Mouse (Mus musculus) CH12.LX (cell line): ENCODE measurements around the gene Trafd1. TPM values are rescaled to one million over a fixed set of nuclear protein-coding genes. Genes with fewer than 3 reads are reported as not detected.

ENCODE experiments used
- DNase-seq: peaks from one replicate; pipeline ENCODE4 v3.0.0-alpha.2; 2013; ENCODE audit errors: extremely low read depth
- H3K27ac ChIP-seq: 2 replicates; pipeline ENCODE4 v1.5.1; 2012; ENCODE audit warnings: low read depth, mild to moderate bottlenecking, control low read depth, moderate library complexity; ENCODE audit not compliant: insufficient read depth
- H3K27me3 ChIP-seq: replicated peaks from 2 replicates; pipeline ENCODE3; 2012; ENCODE audit warnings: inconsistent platforms
- H3K36me3 ChIP-seq, 2 experiments: replicated peaks in 1 of 2; 2 replicates each; pipeline versions ENCODE3 to v1.6.1; 2012; ENCODE audit warnings: inconsistent platforms in 1 of 2, low read length in 1 of 2, mild to moderate bottlenecking in 1 of 2, mixed read lengths in 1 of 2, moderate library complexity in 1 of 2; ENCODE audit not compliant: control insufficient read depth in 1 of 2, insufficient read depth in 1 of 2
- H3K4me1 ChIP-seq, 2 experiments: 2 replicates each; pipeline ENCODE4 v1.6.1; 2012; ENCODE audit warnings: inconsistent platforms in 1 of 2, moderate library complexity in 1 of 2; ENCODE audit not compliant: insufficient read depth in 2 of 2, control insufficient read depth in 1 of 2
- H3K4me2 ChIP-seq: 2 replicates; pipeline ENCODE4 v1.6.1; 2012; ENCODE audit warnings: low read depth, mild to moderate bottlenecking, control low read depth; ENCODE audit not compliant: poor library complexity, insufficient read depth, severe bottlenecking
- H3K4me3 ChIP-seq, 3 experiments: fragments of 150-350 bp in 1 of 3; sonication (generic) in 1 of 3; replicated peaks in 1 of 3; 2 replicates each; pipeline versions ENCODE3 to v1.5.1; 2011 to 2012; ENCODE audit warnings: low read depth in 2 of 3, low read length in 2 of 3, mild to moderate bottlenecking in 2 of 3, moderate library complexity in 2 of 3, control low read depth in 1 of 3, improper control_type of control experiment in 1 of 3, inconsistent platforms in 1 of 3, mixed read lengths in 1 of 3; ENCODE audit not compliant: poor library complexity in 1 of 3
- H3K79me2 ChIP-seq: replicated peaks from 2 replicates; pipeline ENCODE4 v1.6.1; 2012; ENCODE audit warnings: mild to moderate bottlenecking, moderate library complexity; ENCODE audit not compliant: control insufficient read depth, poor library complexity, insufficient read depth, severe bottlenecking; ENCODE audit errors: extremely low read depth
- H3K9ac ChIP-seq: 2 replicates; pipeline ENCODE4 v1.6.1; 2012; ENCODE audit warnings: low read depth, mild to moderate bottlenecking, control low read depth, moderate library complexity; ENCODE audit not compliant: insufficient read depth
- H3K9me3 ChIP-seq: replicated peaks from 2 replicates; pipeline ENCODE3; 2012; ENCODE audit warnings: low read length, inconsistent platforms, mixed read lengths
- BHLHE40 ChIP-seq: IDR thresholded peaks from 2 replicates; pipeline ENCODE4 v1.6.1; 2011; ENCODE audit warnings: mild to moderate bottlenecking, low read depth, low read length, improper control_type of control experiment
- CHD1 ChIP-seq: IDR thresholded peaks from 2 replicates; pipeline ENCODE4 v1.6.1; 2012; ENCODE audit warnings: low read depth, low read length, improper control_type of control experiment, inconsistent platforms
- CHD2 ChIP-seq: IDR thresholded peaks from 2 replicates; pipeline ENCODE4 v1.6.1; 2011; ENCODE audit warnings: low read length, improper control_type of control experiment
- E2F4 ChIP-seq: IDR thresholded peaks from 2 replicates; pipeline ENCODE4 v1.6.1; 2011; ENCODE audit warnings: low read depth, low read length, improper control_type of control experiment; ENCODE audit not compliant: insufficient replicate concordance
- ELF1 ChIP-seq: IDR thresholded peaks from 2 replicates; pipeline ENCODE4 v1.6.1; 2014; ENCODE audit warnings: low read depth, mild to moderate bottlenecking, inconsistent platforms, low read length, improper control_type of control experiment
- EP300 ChIP-seq: IDR thresholded peaks from 2 replicates; pipeline ENCODE4 v1.6.1; 2011; ENCODE audit warnings: low read length, improper control_type of control experiment
- ETS1 ChIP-seq: conservative IDR thresholded peaks from 2 replicates; pipeline ENCODE4 v1.6.1; 2012; ENCODE audit warnings: low read depth, mild to moderate bottlenecking, inconsistent platforms, low read length, improper control_type of control experiment, moderate library complexity
- GABPA ChIP-seq: IDR thresholded peaks from 2 replicates; pipeline ENCODE4 v1.6.1; 2012; ENCODE audit warnings: low read depth, low read length, improper control_type of control experiment, inconsistent platforms; ENCODE audit not compliant: insufficient replicate concordance
- HCFC1 ChIP-seq: IDR thresholded peaks from 2 replicates; pipeline ENCODE4 v1.6.1; 2012; ENCODE audit warnings: low read depth, mild to moderate bottlenecking, inconsistent platforms, low read length, improper control_type of control experiment
- IRF4 ChIP-seq: IDR thresholded peaks from 2 replicates; pipeline ENCODE4 v1.6.1; 2014; ENCODE audit warnings: low read depth, mild to moderate bottlenecking, inconsistent platforms, low read length, improper control_type of control experiment
- JUN ChIP-seq: IDR thresholded peaks from 2 replicates; pipeline ENCODE4 v1.6.1; 2011; ENCODE audit warnings: low read depth, mild to moderate bottlenecking, low read length, improper control_type of control experiment, moderate library complexity; ENCODE audit not compliant: insufficient read depth
- JUND ChIP-seq: conservative IDR thresholded peaks from 2 replicates; pipeline ENCODE4 v1.6.1; 2011; ENCODE audit warnings: low read depth, low read length, improper control_type of control experiment
- MAFK ChIP-seq: IDR thresholded peaks from 2 replicates; pipeline ENCODE4 v1.6.1; 2011; ENCODE audit warnings: low read length, improper control_type of control experiment; ENCODE audit not compliant: insufficient replicate concordance
- MAX ChIP-seq: IDR thresholded peaks from 2 replicates; pipeline ENCODE4 v1.6.1; 2011; ENCODE audit warnings: low read length, improper control_type of control experiment
- MAZ ChIP-seq: IDR thresholded peaks from 2 replicates; pipeline ENCODE4 v1.6.1; 2012; ENCODE audit warnings: low read depth, mild to moderate bottlenecking, inconsistent platforms, low read length, improper control_type of control experiment, moderate library complexity
- MEF2A ChIP-seq: IDR thresholded peaks from 2 replicates; pipeline ENCODE4 v1.6.1; 2014; ENCODE audit warnings: low read depth, mild to moderate bottlenecking, inconsistent platforms, low read length, improper control_type of control experiment, borderline replicate concordance
- MXI1 ChIP-seq: IDR thresholded peaks from 2 replicates; pipeline ENCODE4 v1.6.1; 2011; ENCODE audit warnings: mild to moderate bottlenecking, low read depth, low read length, improper control_type of control experiment
- MYC ChIP-seq: IDR thresholded peaks from 2 replicates; pipeline ENCODE4 v1.6.1; 2011; ENCODE audit warnings: low read depth, mild to moderate bottlenecking, improper control_type of control experiment, low read length
- NRF1 ChIP-seq: IDR thresholded peaks from 2 replicates; pipeline ENCODE4 v1.6.1; 2014; ENCODE audit warnings: low read depth, mild to moderate bottlenecking, inconsistent platforms, low read length, improper control_type of control experiment, moderate library complexity
- POLR2A ChIP-seq: IDR thresholded peaks from 2 replicates; pipeline ENCODE4 v1.6.1; 2011; ENCODE audit warnings: low read depth, mild to moderate bottlenecking, improper control_type of control experiment, low read length
- POLR2AphosphoS2 ChIP-seq: IDR thresholded peaks from 2 replicates; pipeline ENCODE4 v1.6.1; 2011; ENCODE audit warnings: low read depth, low read length, improper control_type of control experiment
- RAD21 ChIP-seq: IDR thresholded peaks from 2 replicates; pipeline ENCODE4 v1.6.1; 2011; ENCODE audit warnings: low read depth, mild to moderate bottlenecking, low read length, improper control_type of control experiment, moderate library complexity
- RCOR1 ChIP-seq: conservative IDR thresholded peaks from 2 replicates; pipeline ENCODE4 v1.6.1; 2012; ENCODE audit warnings: low read depth, mild to moderate bottlenecking, inconsistent platforms, low read length, improper control_type of control experiment
- SIN3A ChIP-seq: IDR thresholded peaks from 2 replicates; pipeline ENCODE4 v1.6.1; 2012; ENCODE audit warnings: low read length, improper control_type of control experiment, inconsistent platforms
- SMC3 ChIP-seq: IDR thresholded peaks from 2 replicates; pipeline ENCODE4 v1.6.1; 2011; ENCODE audit warnings: low read depth, low read length, improper control_type of control experiment
- TBP ChIP-seq: conservative IDR thresholded peaks from 2 replicates; pipeline ENCODE4 v1.6.1; 2011; ENCODE audit warnings: low read depth, low read length, improper control_type of control experiment
- TCF12 ChIP-seq: IDR thresholded peaks from 2 replicates; pipeline ENCODE4 v1.6.1; 2014; ENCODE audit warnings: low read depth, mild to moderate bottlenecking, inconsistent platforms, low read length, improper control_type of control experiment
- UBTF ChIP-seq: IDR thresholded peaks from 2 replicates; pipeline ENCODE4 v1.6.1; 2012; ENCODE audit warnings: low read depth, mild to moderate bottlenecking, inconsistent platforms, low read length, improper control_type of control experiment, moderate library complexity
- USF1 ChIP-seq: IDR thresholded peaks from 2 replicates; pipeline ENCODE4 v1.6.1; 2014; ENCODE audit warnings: low read depth, mild to moderate bottlenecking, inconsistent platforms, low read length, improper control_type of control experiment
- USF2 ChIP-seq: conservative IDR thresholded peaks from 2 replicates; pipeline ENCODE4 v1.6.1; 2011; ENCODE audit warnings: low read depth, low read length, improper control_type of control experiment
- ZC3H11A ChIP-seq: IDR thresholded peaks from 2 replicates; pipeline ENCODE4 v1.6.1; 2012; ENCODE audit warnings: low read depth, mild to moderate bottlenecking, inconsistent platforms, low read length, improper control_type of control experiment
- ZKSCAN1 ChIP-seq: IDR thresholded peaks from 2 replicates; pipeline ENCODE4 v1.6.1; 2012; ENCODE audit warnings: low read depth, inconsistent platforms, low read length, improper control_type of control experiment, borderline replicate concordance
- ZMIZ1 ChIP-seq: IDR thresholded peaks from 2 replicates; pipeline ENCODE4 v1.6.1; 2012; ENCODE audit warnings: low read depth, mild to moderate bottlenecking, inconsistent platforms, low read length, improper control_type of control experiment
- ZNF384 ChIP-seq: IDR thresholded peaks from 2 replicates; pipeline ENCODE4 v1.6.1; 2012; ENCODE audit warnings: low read depth, low read length, improper control_type of control experiment, inconsistent platforms
- dilution Hi-C: fragments of 300-500 bp; cut with MboI; formaldehyde crosslinking; loops from 2 replicates; pipeline ENCODE4 v1.14.3; 2020; ENCODE audit warnings: low sequenced_read_pairs; ENCODE audit not compliant: extremely low pct_unique_long_range_greater_than_20kb, extremely low pct_ligation_motif_present
- in situ Hi-C: fragments of 300-500 bp; cut with MboI; formaldehyde crosslinking; loops from 3 replicates; pipeline ENCODE4 v1.14.3; 2019; ENCODE audit warnings: low sequenced_read_pairs, low pct_ligation_motif_present, low pct_unique_long_range_greater_than_20kb, mixed read lengths
- polyA plus RNA-seq: library from polyadenylated mRNA; unstranded; fragments of >175 nt; gene quantifications from 2 replicates; pipeline ENCODE4 v1.2.1, GENCODE M21; 2012; ENCODE audit warnings: low read depth; ENCODE audit not compliant: insufficient read length
- total RNA-seq, 2 experiments: library from RNA; depleted of rRNA; stranded (reverse); fragments of 300-350 nt in 1 of 2; fragments of >200 nt in 1 of 2; gene quantifications; 2 replicates each; pipeline ENCODE4 v1.2.3; 2012 to 2014

Trafd1 gene
- total and polyA plus RNA-seq, 3 experiments, result 31.7 to 52.8 (median 42.3) TPM

- Histone ChIP-seq H3K4me2 (peak overlapping the region; percentile 82), H3K79me2 (peaks cover 19% of the 10 kb centered on the region), H3K36me3 (peaks cover 31 to 40% of the 10 kb centered on the region in 2 experiments), H3K4me3 (peak overlapping the region; percentile 62 to 98 (median 83)), H3K27me3 (no peaks in the 10 kb centered on the region), H3K9ac (peak overlapping the region; percentile 82), H3K4me1 (peaks cover 11 to 30% of the 10 kb centered on the region in 2 experiments), H3K9me3 (peaks cover 7% of the 10 kb centered on the region), H3K27ac (peak overlapping the region; percentile 85)
- TF ChIP-seq E2F4, result no peak
- peak; percentile 40; the same call in 1 of the 2 replicates for TF ChIP-seq BHLHE40
- no peak for TF ChIP-seq UBTF
- no peak for TF ChIP-seq SMC3
- TF ChIP-seq POLR2AphosphoS2, result no peak
- TF ChIP-seq HCFC1, result peak; percentile 41; the same call in 1 of the 2 replicates
- TF ChIP-seq JUN, result peak; percentile 91
- TF ChIP-seq GABPA, result no peak
- no peak for TF ChIP-seq USF2
- TF ChIP-seq ZKSCAN1, result no peak
- 0 out of 2 replicates have a peak, but pooled peaks have one; percentile 45 for TF ChIP-seq MAZ
- peak; percentile 88 for TF ChIP-seq MEF2A
- TF ChIP-seq IRF4, result peak; percentile 100
- peak; percentile 71; the same call in 1 of the 2 replicates for TF ChIP-seq MAFK
- TF ChIP-seq NRF1, result no peak
- no peak for TF ChIP-seq ZMIZ1
- peak; percentile 78 for TF ChIP-seq TCF12
- TF ChIP-seq MAX, result peak; percentile 39; the same call in 1 of the 2 replicates
- TF ChIP-seq CHD2, result peak; percentile 84
- peak; percentile 75 for TF ChIP-seq ZNF384
- TF ChIP-seq ETS1, result peak; percentile 99
- TF ChIP-seq MYC, result peak; percentile 49; the same call in 1 of the 2 replicates
- TF ChIP-seq POLR2A, result no peak
- peak; percentile 96 for TF ChIP-seq JUND
- peak; percentile 87 for TF ChIP-seq MXI1
- peak; percentile 96 for TF ChIP-seq SIN3A
- no peak for TF ChIP-seq USF1
- no peak for TF ChIP-seq ZC3H11A
- 0 out of 2 replicates have a peak, but pooled peaks have one; percentile 47 for TF ChIP-seq TBP
- TF ChIP-seq RCOR1, result peak; percentile 99
- TF ChIP-seq EP300, result peak; percentile 100
- peak; percentile 76; the same call in 1 of the 2 replicates for TF ChIP-seq CHD1
- TF ChIP-seq RAD21, result no peak
- peak; percentile 72 for TF ChIP-seq ELF1
- dilution Hi-C loops (no loop called here), in situ Hi-C loops (loop anchor here (5.0 kb wide), 1 partner anchor 87 kb away; no protein-coding TSS in a partner anchor)
- DNase-seq, result peak; percentile 79
Observed at GRCm38 (mm10) chr5:121383857-121384756, 1.3 kb downstream of the Trafd1 start.
